Mouse (Mus musculus): ENCODE results near the gene Tspan5.

Gene Tspan5

GRCm38 (mm10) chr3:138916591-138916990 lies 174.6 kb downstream of the Tspan5 start:
- no peak for DNase-seq (ENCODE audit: inconsistent age in 2 of 2, low spot score in 1 of 2)

- peak in 1 of 2 experiments; percentile 67 for DNase-seq (ENCODE audit: inconsistent age in 2 of 2, low spot score in 1 of 2)
These were observed 175.0 kb downstream of the Tspan5 start for GRCm38 (mm10) chr3:138917016-138917415.

- no peak for DNase-seq (ENCODE audit: inconsistent age in 2 of 2, low spot score in 1 of 2)
These were observed 176.2 kb downstream of the Tspan5 start for GRCm38 (mm10) chr3:138918241-138918640.

GRCm38 (mm10) chr3:138926161-138926560 lies 184.2 kb downstream of the Tspan5 start:
- no peak for DNase-seq (ENCODE audit: inconsistent age in 2 of 2, low spot score in 1 of 2)

- DNase-seq (ENCODE audit: inconsistent age in 2 of 2, low spot score in 1 of 2), result no peak
These were observed 185.4 kb downstream of the Tspan5 start for GRCm38 (mm10) chr3:138927437-138927836.

GRCm38 (mm10) chr3:138936780-138937179 lies 194.8 kb downstream of the Tspan5 start:
- DNase-seq (ENCODE audit: inconsistent age in 2 of 2, low spot score in 1 of 2), result no peak

GRCm38 (mm10) chr3:138937241-138937640 lies 195.2 kb downstream of the Tspan5 start:
- no peak for DNase-seq (ENCODE audit: inconsistent age in 2 of 2, low spot score in 1 of 2)

GRCm38 (mm10) chr3:138941604-138942003 lies 199.6 kb downstream of the Tspan5 start:
- no peak for DNase-seq (ENCODE audit: inconsistent age in 2 of 2, low spot score in 1 of 2)

GRCm38 (mm10) chr3:138945516-138945915 lies 203.5 kb downstream of the Tspan5 start:
- DNase-seq (ENCODE audit: inconsistent age in 2 of 2, low spot score in 1 of 2), result no peak

GRCm38 (mm10) chr3:138949081-138949480 lies 207.1 kb downstream of the Tspan5 start:
- DNase-seq (ENCODE audit: inconsistent age in 2 of 2, low spot score in 1 of 2), result no peak

- no peak for DNase-seq (ENCODE audit: inconsistent age in 2 of 2, low spot score in 1 of 2)
These were observed 213.2 kb downstream of the Tspan5 start for GRCm38 (mm10) chr3:138955220-138955619.
